Mouse (Mus musculus) stomach, postnatal 0 days (tissue): Measurements from ENCODE around the gene Oscp1.

Experiments used
- CTCF ChIP-seq: IDR thresholded peaks from 2 replicates; pipeline ENCODE4 v1.5.1; 2016; ENCODE audit warnings: antibody characterized with exemption, low read depth, mild to moderate bottlenecking, moderate library complexity
- EP300 ChIP-seq: optimal IDR thresholded peaks from 2 replicates; pipeline ENCODE3; 2016; ENCODE audit warnings: antibody characterized with exemption

DNA sequence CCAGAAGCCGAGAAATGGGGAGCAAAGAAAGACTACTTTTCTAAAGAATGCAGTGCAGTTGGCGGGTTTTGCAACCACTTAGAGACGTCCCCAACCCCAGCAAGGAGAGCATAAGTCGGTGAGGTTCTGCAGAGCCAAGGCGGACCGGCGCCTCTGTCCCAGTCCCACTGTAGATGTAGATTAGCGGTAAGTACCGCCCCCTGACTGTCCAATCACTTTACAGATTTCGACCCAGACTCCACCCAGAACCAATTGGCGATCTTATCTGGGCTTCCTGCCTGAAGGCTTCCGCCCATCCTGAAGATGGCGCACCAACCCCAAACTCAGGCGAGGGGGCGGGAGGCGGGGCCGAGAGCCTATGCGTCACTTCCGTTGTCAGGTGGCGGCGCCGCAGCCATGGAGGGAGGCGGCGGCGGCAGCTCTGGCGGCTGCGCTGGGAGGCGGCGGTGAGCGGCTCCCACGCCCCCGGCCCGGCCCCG is 45.3 kb downstream of the Oscp1 start, which contains the start of gene Stk40:
- TF ChIP-seq CTCF (peak; percentile 83), EP300 (peak; percentile 38)
